Mouse (Mus musculus): ENCODE measurements around the gene Gch1.
"Not testable (repeated sequence)": the region's sequence is repeated elsewhere in the genome, so short reads cannot be mapped to it uniquely, and the experiment has no call there.

The Gch1 gene

DNA sequence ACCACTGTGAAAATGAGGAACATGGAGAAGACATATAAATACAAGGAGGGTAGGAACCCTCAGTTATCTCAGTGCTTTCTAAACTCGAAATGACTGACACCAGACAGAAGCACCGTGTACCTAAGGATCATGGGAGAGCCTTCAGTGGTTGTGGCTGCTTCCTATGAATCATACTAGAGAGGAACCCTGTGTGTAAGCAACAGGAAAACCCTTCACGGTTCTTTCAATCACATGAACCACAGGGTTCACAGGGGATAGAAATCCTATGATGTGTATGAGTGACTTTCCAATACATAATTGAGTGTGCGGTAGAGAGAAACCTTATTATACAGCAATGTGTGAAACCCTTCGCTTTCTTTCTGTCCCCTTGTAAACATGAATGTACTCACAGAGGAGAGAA lies 24.1 kb downstream of the Gch1 start:
- no peak for DNase-seq (ENCODE audit: low spot score)

- no peak for DNase-seq (ENCODE audit: low spot score)
Observed at GRCm38 (mm10) chr14:47161921-47162427, 27.2 kb downstream of the Gch1 start.

DNA sequence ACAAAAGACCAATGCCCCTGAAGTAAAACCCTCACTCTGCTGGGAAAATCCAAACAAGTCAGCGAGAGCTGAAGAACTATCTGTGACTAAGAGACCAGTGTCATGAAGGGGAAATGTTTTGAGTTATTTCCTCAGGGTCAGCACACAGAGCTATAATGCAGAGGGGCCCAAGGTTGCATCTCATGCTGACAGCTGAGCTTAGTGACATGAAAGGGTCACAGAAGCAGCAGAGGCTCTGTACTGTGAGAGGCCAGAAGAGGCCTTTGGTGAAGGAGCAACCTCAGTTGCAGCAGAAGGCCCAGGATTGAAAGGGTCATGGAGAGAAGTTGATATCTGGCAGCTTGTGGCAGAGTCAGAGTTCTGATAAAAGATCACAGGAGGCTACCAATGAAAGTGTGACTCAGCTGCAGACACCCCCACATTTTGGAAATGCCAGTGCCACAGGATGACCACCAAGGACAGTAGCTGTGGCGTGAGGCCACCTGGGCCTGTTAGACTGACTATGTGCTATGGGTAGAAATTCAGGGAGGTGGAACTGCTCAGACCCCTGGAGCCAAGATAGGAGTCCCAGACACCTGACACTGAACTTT lies 29.1 kb downstream of the Gch1 start:
- no peak for DNase-seq (ENCODE audit: low spot score)

GRCm38 (mm10) chr14:47154303-47154702 lies 34.9 kb downstream of the Gch1 start:
- DNase-seq (ENCODE audit: low spot score) = no peak

DNA sequence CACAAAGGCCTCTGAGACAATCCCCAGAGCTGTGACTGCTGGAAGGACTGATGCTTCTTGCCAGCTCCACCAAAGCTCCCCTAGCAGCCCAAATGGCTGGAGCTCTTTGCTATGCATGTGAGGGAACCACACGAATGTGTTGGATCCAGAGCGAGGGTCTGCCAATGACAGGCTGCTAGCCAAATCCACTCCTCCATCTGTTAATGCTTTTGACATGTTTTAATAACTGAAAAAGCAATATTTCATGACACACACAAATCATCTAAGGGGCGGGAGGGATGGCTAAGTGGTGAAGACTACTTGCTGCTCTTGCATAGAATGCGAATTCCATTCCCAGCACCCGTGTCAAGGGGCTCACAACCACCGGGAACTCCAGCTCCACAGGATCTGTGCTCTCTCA lies 37.9 kb downstream of the Gch1 start:
- no peak for DNase-seq (ENCODE audit: low spot score)

- DNase-seq (ENCODE audit: low spot score) = no peak
Observed at GRCm38 (mm10) chr14:47144326-47144725, 44.9 kb downstream of the Gch1 start.

- DNase-seq (ENCODE audit: low spot score) = no peak
Observed at GRCm38 (mm10) chr14:47138853-47139252, 50.4 kb downstream of the Gch1 start.

- no peak for DNase-seq (ENCODE audit: low spot score)
Observed at GRCm38 (mm10) chr14:47136637-47137036, 52.6 kb downstream of the Gch1 start.

GRCm38 (mm10) chr14:47133948-47134347 lies 55.3 kb downstream of the Gch1 start:
- DNase-seq (ENCODE audit: low spot score) = no peak

DNA sequence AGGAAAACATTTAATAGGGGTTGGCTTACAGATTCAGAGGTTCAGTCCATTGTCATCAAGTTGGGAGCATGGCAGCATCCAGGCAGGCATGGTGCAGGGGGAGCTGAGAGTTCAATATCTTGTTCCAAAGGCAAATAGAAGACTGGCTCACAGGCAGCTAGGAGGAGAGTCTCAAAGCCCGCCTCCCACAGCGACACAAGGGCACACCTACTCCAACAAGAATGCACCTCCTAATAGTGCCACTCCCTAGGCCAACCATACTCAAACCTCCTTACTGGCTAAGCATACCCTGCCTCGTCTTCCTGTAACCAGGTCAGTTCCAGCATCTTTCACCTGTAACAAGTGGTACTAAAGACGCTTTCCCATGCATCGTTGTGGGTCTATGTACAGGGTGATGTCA lies 61.2 kb downstream of the Gch1 start:
- DNase-seq (ENCODE audit: low spot score) = no peak

DNA sequence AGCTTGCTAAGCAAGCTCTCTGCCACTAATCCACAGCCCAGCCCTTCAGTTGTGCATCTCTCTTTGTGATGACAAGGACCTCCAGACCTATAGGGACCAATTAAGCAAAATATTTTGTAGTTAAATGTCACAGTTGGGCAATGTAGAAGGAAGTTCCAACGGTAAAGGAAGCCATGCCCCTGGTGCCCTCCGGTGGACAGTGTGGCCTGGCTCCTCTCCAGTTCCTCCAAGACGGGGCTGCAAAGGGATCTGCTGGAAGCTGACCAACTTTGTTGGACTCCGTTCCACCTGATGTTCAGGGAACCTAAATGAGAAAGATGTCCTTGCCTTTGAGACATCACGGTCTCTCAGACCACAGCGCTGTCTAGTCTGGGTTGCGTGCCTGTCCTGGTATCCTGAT lies 71.7 kb downstream of the Gch1 start:
- DNase-seq (ENCODE audit: low spot score) = no peak

DNA sequence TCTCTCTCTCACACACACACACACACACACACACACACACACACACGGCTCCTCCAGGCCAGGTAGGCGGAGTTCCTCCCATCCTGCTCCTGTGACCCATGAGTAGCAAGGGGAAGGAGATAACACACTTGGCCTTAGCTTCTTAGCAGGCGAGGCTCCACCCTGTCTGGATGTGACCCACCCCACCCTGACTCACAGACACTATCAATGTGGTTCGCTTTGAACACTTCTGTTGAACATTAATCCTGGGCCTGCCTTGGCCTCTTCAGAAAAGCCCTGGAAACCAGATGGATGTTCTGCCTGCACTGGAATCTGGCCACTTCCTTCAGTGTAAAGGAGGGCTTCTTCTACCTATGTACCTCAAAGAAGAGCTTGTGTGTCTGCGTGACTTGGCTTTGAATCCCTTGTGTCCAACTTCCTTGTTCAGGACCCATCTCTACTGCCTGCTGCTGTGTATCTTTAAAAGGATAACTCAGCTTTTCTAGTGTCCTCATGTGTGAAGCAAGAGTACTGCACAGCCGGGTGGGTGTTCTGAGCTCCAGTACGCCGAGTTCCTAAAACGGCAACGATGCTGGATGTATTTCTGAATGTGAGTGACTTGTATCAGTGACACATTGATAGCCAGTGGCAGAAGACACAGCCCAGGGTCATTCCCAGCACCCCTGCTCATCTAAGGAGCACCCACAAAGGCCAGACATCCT lies 73.0 kb downstream of the Gch1 start:
- DNase-seq (ENCODE audit: low spot score) = no peak

- no peak for DNase-seq (ENCODE audit: low spot score)
Observed at GRCm38 (mm10) chr14:47115154-47115553, 74.1 kb downstream of the Gch1 start.

- DNase-seq (ENCODE audit: low spot score) = no peak
Observed at GRCm38 (mm10) chr14:47111341-47111740, 77.9 kb downstream of the Gch1 start.

GRCm38 (mm10) chr14:47110391-47110790 lies 78.8 kb downstream of the Gch1 start:
- not testable (repeated sequence) for DNase-seq (ENCODE audit: low spot score)

GRCm38 (mm10) chr14:47107461-47107860 lies 81.8 kb downstream of the Gch1 start:
- DNase-seq (ENCODE audit: low spot score) = no peak

DNA sequence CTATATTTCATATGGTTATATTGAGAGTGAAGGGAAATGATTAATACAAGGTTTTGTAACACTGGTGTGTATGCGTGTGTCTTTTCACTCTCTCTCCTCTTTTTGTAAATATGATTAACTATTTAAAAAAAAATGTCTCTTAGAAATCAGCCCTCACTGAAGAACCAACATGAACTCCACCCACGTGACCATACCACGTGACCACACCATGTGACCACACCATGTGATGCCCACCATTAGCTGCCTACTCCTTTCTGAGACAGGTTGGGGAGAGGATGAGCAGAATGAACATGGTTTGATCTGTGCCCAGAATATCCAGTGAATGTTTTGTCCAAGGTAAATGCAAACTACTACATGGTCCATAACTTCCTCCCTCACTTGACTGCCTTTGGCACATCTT lies 83.5 kb downstream of the Gch1 start:
- no peak for DNase-seq (ENCODE audit: low spot score)

- no peak for DNase-seq (ENCODE audit: low spot score)
Observed at GRCm38 (mm10) chr14:47105174-47105557, 84.0 kb downstream of the Gch1 start.

DNA sequence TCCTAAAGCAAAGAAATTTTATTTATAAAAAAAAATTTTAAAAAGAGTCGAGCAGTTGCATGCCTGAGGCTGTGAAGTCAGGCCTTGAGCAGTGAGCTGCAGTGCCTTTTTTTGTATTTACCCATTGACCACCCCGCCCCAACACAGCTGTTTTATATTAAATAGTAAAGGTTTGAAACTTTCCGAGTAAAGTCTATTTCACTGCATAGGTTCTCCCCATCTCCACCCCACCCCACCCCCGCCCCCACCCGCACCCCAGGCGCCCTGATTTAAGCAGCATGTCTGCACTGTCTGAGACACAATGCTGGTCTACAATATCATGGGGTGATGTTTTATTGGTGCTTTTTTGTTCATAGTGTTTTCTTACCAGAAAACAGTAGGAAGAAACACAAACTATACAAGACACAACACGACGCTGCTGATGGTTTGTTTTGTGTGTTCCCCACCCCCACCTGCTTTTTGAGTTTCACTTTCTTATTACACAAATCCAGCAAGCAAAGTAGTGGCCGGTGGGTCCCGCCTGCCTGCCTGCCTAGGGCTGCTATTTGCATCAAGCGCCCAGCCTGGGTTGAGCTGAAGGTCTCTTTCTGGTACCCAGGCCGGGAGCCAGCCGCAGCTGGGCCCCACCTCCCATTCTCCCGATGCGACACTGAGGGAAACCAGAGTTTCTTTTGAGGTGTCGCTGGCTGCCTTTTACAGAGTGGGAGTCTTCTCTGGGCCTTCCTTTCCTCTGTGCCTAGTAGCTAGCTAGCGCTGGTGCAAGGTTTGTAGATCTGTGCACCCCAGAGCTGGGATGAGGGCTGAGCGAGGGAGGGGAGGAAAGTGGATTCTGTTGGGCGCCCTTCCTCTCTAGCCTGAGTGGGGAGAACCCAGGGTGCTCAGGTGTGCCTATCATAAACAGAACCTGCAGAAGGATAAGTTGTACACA lies 84.7 kb downstream of the Gch1 start:
- DNase-seq (ENCODE audit: low spot score) = no peak
